Mouse (Mus musculus) hindbrain, embryonic 11.5 days (tissue): ENCODE results near the gene Hcrtr2. TPM values are rescaled to one million over a fixed set of nuclear protein-coding genes. Genes with fewer than 3 reads are reported as not detected.

Experiments
- ATAC-seq: fragments of 200-750 bp; cut with Nextera tagmentation; 2 replicates; pipeline ENCODE4 v1.8.0; 2017; ENCODE audit warnings: mild to moderate bottlenecking, moderate TSS enrichment, moderate library complexity; ENCODE audit not compliant: low FRiP score
- DNase-seq: peaks from one replicate; pipeline ENCODE4 v3.0.0-alpha.2; 2015; ENCODE audit warnings: low spot score
- H3K27ac ChIP-seq: fragments of 300-500 bp; sonication (generic); 2 replicates; pipeline ENCODE4 v1.5.1; 2014; ENCODE audit warnings: mild to moderate bottlenecking, low read depth, low read length
- H3K27me3 ChIP-seq: fragments of 300-500 bp; sonication (generic); 2 replicates; pipeline ENCODE4 v1.6.1; 2014; ENCODE audit warnings: mild to moderate bottlenecking, low read length, moderate library complexity, mixed read lengths; ENCODE audit not compliant: control insufficient read depth, insufficient read depth
- H3K36me3 ChIP-seq: fragments of 300-500 bp; sonication (generic); 2 replicates; pipeline ENCODE4 v1.6.1; 2014; ENCODE audit warnings: mild to moderate bottlenecking, low read length, moderate library complexity, mixed read lengths; ENCODE audit not compliant: control insufficient read depth, insufficient read depth
- H3K4me1 ChIP-seq: fragments of 300-500 bp; sonication (generic); replicated peaks from 2 replicates; pipeline ENCODE4 v1.6.1; 2014; ENCODE audit warnings: low read length, mixed read lengths; ENCODE audit not compliant: control insufficient read depth, insufficient read depth
- H3K4me2 ChIP-seq: fragments of 300-500 bp; sonication (generic); replicated peaks from 2 replicates; pipeline ENCODE4 v1.6.1; 2014; ENCODE audit warnings: mild to moderate bottlenecking, low read depth, low read length
- H3K4me3 ChIP-seq: fragments of 300-500 bp; sonication (generic); 2 replicates; pipeline ENCODE4 v1.5.1; 2014; ENCODE audit warnings: low read depth, low read length
- H3K9ac ChIP-seq: fragments of 300-500 bp; sonication (generic); 2 replicates; pipeline ENCODE4 v1.6.1; 2014; ENCODE audit warnings: low read depth, low read length
- H3K9me3 ChIP-seq: fragments of 300-500 bp; sonication (generic); 2 replicates; pipeline ENCODE4 v1.6.1; 2016; ENCODE audit warnings: low read length; ENCODE audit not compliant: control insufficient read depth
- WGBS: fragments of 180-500 bp; shearing (Covaris S2); extraction: QIAGEN DNeasy Blood & Tissue Kit; methylation state at CpG from one replicate; pipeline ENCODE4 v1.1.7; 2014; 5-methylcytosine and 5-hydroxymethylcytosine counted together
- polyA plus RNA-seq: library from polyadenylated mRNA; unstranded; fragments of >200 nt; fragmentation: Nextera tagmentation; extraction: Ambion mirVana; gene quantifications from 2 replicates; pipeline ENCODE4 v1.2.1, GENCODE M21; 2014

Hcrtr2 gene
- polyA plus RNA-seq, 1 experiment from 2014 or later = 1.6 TPM

DNA sequence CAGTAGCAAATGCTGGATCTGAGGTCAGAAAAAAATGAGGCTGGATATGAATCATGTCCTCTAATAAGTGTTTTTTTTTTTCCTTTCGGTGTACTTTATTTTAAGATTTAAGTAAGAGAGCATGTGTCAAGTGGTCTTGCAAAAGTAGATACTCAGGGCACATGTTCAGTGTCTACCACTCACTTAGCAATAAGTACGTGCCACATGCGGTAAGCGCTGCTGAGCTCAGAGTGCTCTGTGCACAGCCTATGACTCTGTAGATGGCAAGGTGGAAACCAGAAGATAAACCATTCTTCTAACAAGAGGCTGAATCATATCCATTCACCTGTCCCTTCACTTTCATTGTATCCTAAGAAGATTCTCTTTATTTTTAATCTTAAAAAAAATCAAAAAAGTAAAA lies 2.1 kb downstream of the Hcrtr2 start:
- no peaks in the 10 kb centered on the region; the same call in 1 of the 2 replicates for H3K27me3 ChIP-seq
- no peaks in the 10 kb centered on the region for H3K36me3 ChIP-seq
- no peaks in the 10 kb centered on the region for H3K9me3 ChIP-seq
- H3K9ac ChIP-seq = no peak overlapping the region
- no peak for ATAC-seq
- H3K4me2 ChIP-seq = no peak overlapping the region
- H3K4me3 ChIP-seq = no peak overlapping the region
- no peak overlapping the region for H3K27ac ChIP-seq
- WGBS = 87% methylated on average over 4 of the region's 4 CpGs
- no peak for DNase-seq
- H3K4me1 ChIP-seq = 0 out of 2 replicates have a peak, but pooled peaks cover 3% of the 10 kb centered on the region

DNA sequence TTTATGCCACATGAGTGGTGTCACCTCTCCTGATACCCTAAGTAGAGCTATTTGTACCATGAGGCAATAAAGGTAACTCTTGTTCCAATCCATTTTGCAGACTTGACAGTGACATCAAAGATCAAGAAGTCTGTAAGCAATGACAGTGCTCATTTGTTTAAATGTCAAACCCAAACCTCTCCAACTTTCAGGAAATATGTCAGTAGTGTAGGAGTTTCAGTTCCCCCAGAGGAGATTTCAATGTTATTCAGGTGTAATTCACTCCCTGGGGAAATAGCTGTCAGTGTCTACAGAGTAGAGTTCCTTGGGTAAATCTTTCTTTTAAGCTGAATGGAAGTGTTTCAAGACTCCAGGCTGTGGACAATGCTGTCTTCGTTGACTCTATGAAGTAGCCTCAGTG lies 2.9 kb downstream of the Hcrtr2 start:
- Histone ChIP-seq H3K9ac (no peak overlapping the region), H3K4me2 (no peak overlapping the region), H3K9me3 (no peaks in the 10 kb centered on the region), H3K4me3 (no peak overlapping the region), H3K4me1 (0 out of 2 replicates have a peak, but pooled peaks cover 3% of the 10 kb centered on the region), H3K36me3 (no peaks in the 10 kb centered on the region), H3K27ac (no peak overlapping the region), H3K27me3 (no peaks in the 10 kb centered on the region; the same call in 1 of the 2 replicates)
- ATAC-seq (no peak), DNase-seq (no peak)
- WGBS = 86% methylated on average over 1 of the region's 1 CpGs

DNA sequence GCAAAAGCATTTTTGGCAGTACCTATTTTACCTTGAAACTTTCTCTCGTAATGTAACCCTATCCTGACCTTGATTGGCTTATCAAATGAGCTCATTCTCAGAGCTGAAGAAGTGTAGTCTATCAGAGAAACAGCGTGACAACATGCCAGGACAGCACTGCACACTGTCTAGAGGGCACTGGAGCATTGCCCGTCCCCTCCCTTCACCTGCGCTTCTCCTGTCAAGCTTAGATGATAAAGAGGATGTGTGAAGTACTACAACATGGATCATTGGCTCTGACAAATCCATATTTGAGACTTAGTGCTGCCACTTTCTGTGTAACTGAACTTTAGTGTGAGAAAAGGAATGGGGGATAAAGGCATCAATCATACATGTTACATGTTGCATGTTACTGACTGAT lies 5.4 kb downstream of the Hcrtr2 start:
- no peak overlapping the region for H3K4me2 ChIP-seq
- no peak for ATAC-seq

DNA sequence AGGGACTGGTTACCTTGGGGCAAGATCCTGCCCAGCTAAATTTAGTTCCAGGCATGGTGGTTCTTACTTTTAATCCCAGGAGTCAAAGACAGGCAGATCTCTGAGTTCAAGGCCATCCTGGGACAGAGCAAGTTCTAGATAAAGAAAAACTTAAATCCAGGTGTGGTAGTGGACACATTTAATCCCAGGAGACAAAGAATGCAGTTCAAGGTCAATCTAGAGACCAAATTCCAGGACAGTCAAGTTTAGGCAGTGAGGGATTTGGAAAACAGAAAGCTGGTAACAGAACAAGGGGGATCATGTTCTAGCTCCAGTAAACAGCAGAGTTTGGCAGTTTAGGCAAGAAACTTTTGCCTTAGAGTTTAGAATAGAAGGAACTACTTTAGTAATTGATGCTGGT lies 8.6 kb downstream of the Hcrtr2 start:
- Histone ChIP-seq H3K4me1 (no peaks in the 10 kb centered on the region), H3K9me3 (no peaks in the 10 kb centered on the region), H3K36me3 (no peaks in the 10 kb centered on the region), H3K4me3 (no peak overlapping the region), H3K4me2 (no peak overlapping the region), H3K27ac (no peak overlapping the region), H3K27me3 (no peaks in the 10 kb centered on the region), H3K9ac (no peak overlapping the region)
- ATAC-seq (no peak), DNase-seq (no peak)

More for the DNA sequence above, 5.4 kb downstream of the Hcrtr2 start:
- H3K9ac ChIP-seq = no peak overlapping the region
- no peak overlapping the region for H3K27ac ChIP-seq
- H3K4me3 ChIP-seq = no peak overlapping the region
- no peaks in the 10 kb centered on the region for H3K9me3 ChIP-seq
- no peaks in the 10 kb centered on the region for H3K36me3 ChIP-seq
- WGBS = 89% methylated on average over 4 of the region's 4 CpGs
- no peaks in the 10 kb centered on the region; the same call in 1 of the 2 replicates for H3K27me3 ChIP-seq
- H3K4me1 ChIP-seq = 0 out of 2 replicates have a peak, but pooled peaks cover 3% of the 10 kb centered on the region
- no peak for DNase-seq

DNA sequence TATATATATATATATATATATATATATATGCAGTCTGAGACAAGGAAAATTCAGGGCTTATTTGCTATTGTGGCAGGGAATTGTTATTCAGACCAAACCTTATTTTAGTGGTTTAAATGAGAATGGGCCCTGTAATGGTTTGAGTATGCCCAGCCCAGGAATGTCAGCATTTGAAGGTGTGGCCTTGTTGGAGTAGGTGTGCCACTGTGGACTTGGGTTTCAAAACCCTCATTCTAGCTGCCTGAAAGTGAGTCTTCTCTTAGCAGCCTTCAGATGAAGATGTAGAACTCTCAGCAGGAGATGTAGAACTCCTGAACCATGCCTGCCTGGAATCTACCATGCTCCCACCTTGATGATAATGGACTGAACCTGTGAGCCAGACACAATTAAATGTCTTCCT lies 9.7 kb downstream of the Hcrtr2 start:
- no peak overlapping the region for H3K4me2 ChIP-seq
- ATAC-seq (no peak), DNase-seq (no peak)
- no peaks in the 10 kb centered on the region for H3K27me3 ChIP-seq
- no peaks in the 10 kb centered on the region for H3K9me3 ChIP-seq
- H3K36me3 ChIP-seq = no peaks in the 10 kb centered on the region
- no peak overlapping the region for H3K4me3 ChIP-seq
- H3K27ac ChIP-seq = no peak overlapping the region
- H3K4me1 ChIP-seq = no peaks in the 10 kb centered on the region
- H3K9ac ChIP-seq = no peak overlapping the region

DNA sequence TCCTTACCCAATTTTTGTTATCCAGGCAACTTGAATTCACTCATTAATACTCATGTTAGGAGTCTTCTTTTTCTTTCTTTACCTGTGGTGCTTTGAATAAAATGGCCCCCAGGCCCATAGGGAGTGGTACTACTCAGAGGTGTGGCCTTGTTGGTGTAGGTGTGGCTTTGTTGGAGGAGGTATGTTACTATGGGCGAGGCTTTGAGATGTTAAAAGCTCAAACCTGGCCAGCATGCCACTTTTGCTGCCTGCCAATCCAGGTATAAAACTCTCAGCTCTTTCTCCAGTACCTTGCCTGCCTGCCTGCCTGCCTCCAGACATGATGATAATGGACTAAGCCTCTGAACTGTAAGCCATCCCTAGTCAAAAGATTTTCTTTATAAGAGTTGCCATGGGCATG lies 11.4 kb downstream of the Hcrtr2 start:
- Histone ChIP-seq H3K4me1 (no peaks in the 10 kb centered on the region), H3K4me3 (no peak overlapping the region), H3K9ac (no peak overlapping the region), H3K4me2 (no peak overlapping the region), H3K9me3 (no peaks in the 10 kb centered on the region), H3K27ac (no peak overlapping the region), H3K27me3 (no peaks in the 10 kb centered on the region), H3K36me3 (no peaks in the 10 kb centered on the region)
- no peak for DNase-seq
- no peak for ATAC-seq
- 65% methylated on average over 1 of the region's 1 CpGs for WGBS

DNA sequence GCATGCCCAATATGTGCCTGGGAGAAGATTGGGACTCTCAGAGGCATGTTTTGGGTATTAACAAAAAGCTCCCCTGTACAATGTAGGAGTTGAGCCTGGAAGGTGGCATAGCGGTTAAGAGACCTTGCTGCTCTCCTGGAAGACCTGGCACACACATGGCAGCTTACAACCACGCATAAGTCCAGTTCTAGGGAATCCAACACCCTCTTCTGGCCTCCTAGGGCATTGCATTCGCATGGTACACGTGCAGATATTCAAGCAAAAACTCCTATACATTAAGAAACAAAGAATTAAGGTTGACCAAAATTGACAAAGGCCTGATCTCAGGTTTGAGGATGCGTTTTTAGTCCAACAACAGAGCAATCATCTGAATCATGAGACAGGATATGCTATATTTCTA lies 32.3 kb downstream of the Hcrtr2 start:
- Histone ChIP-seq H3K36me3 (no peaks in the 10 kb centered on the region), H3K27me3 (no peaks in the 10 kb centered on the region), H3K4me2 (no peak overlapping the region), H3K9me3 (no peaks in the 10 kb centered on the region), H3K4me3 (no peak overlapping the region), H3K9ac (no peak overlapping the region), H3K4me1 (no peaks in the 10 kb centered on the region), H3K27ac (no peak overlapping the region)
- no peak for ATAC-seq
- WGBS = 71% methylated on average over 5 of the region's 5 CpGs
- no peak for DNase-seq

DNA sequence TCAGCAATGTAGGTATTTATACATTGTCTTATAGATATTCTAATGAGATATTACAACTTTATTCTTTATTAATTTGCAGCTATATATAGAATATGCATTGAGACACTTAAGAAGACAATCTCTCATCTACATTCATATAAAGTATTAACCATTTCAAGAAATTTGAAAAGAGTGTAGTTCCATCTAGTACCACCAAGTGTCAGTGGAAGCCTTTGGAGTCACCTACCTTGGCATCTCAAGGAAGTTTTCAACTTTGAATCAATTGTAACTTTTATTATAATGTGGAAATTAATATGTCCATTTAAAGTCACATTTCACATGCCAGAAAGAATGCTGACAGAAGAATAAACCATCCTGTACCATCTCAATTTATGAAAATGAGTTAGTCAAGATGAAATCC lies 52.8 kb downstream of the Hcrtr2 start:
- no peak overlapping the region for H3K4me2 ChIP-seq
- no peak for ATAC-seq
- H3K4me1 ChIP-seq = no peaks in the 10 kb centered on the region
- H3K9me3 ChIP-seq = no peaks in the 10 kb centered on the region
- H3K27ac ChIP-seq = no peak overlapping the region
- no peak overlapping the region for H3K4me3 ChIP-seq
- no peak for DNase-seq
- no peaks in the 10 kb centered on the region for H3K36me3 ChIP-seq
- H3K9ac ChIP-seq = no peak overlapping the region
- H3K27me3 ChIP-seq = no peaks in the 10 kb centered on the region

DNA sequence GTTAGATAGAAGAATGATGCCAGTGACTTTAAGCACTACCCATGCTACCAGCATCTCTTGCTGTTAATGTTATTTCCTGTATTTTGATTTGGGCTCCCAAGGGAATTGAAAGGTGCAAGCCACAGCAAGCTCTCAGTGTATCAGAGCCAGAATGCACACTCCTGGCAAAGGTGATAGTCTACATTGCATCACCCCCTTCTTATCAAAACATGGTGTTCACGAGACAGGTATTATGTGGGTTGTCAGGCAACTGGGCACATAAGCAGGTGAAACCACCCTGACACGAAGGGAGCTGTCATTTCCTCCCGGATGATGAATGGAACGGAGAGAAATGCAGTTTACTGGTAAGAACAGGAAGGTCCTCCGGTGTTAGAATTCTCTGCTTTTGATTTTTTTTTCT lies 65.9 kb downstream of the Hcrtr2 start:
- Histone ChIP-seq H3K9me3 (no peaks in the 10 kb centered on the region), H3K4me2 (no peak overlapping the region), H3K4me1 (no peaks in the 10 kb centered on the region), H3K27ac (no peak overlapping the region), H3K9ac (no peak overlapping the region), H3K4me3 (no peak overlapping the region), H3K27me3 (no peaks in the 10 kb centered on the region), H3K36me3 (no peaks in the 10 kb centered on the region)
- DNase-seq (no peak), ATAC-seq (no peak)
- 82% methylated on average over 5 of the region's 5 CpGs for WGBS
